Mouse (Mus musculus) colon, adult 2 months (tissue): ENCODE results near the gene Glrp1. TPM values are rescaled to one million over a fixed set of nuclear protein-coding genes. Genes with fewer than 3 reads are reported as not detected.

Experiments used
- polyA plus RNA-seq: library from polyadenylated mRNA; depleted of rRNA; stranded (reverse); fragments of >200 nt; gene quantifications from 2 replicates; pipeline ENCODE4 v1.2.3, GENCODE M21; 2012; rRNA removed

The Glrp1 gene
- not detected in 2 replicates for polyA plus RNA-seq

DNA sequence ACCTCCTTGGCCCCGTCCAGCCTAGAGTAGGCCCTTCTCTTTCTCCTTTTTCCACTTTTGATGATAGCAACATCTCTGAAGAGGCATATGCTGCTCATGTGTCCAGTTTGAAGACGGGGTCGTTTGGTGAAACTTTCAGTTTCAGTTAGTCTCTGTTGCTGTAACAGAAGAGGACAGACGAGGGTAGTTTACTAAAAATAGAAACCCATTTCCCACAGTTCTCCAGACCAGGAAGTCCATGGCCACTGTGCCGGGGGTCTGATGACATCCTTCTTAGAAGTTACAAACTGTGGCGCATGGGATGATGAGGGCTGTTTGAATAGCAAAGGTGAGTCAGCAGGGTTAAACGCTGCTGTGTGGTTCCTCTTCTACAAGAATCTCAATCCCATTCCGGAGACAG, at the start of gene Glrp1:
Gene Glrp1, minus strand, starts transcription at position 278 of the 400 bp plus-strand sequence.

Other genes starting within 250 kb of the Glrp1 start
- gene Hjurp, start 232.4 kb downstream of the Glrp1 start, polyA plus RNA-seq = 34.2 and 59.4 TPM in 2 replicates
- not detected in 2 replicates for gene Trpm8, start 232.4 kb downstream of the Glrp1 start, polyA plus RNA-seq
- gene Spp2, start 103.1 kb downstream of the Glrp1 start, polyA plus RNA-seq = not detected in 2 replicates
- gene Arl4c, start 192.2 kb upstream of the Glrp1 start, polyA plus RNA-seq = 3.6 and 3.7 TPM in 2 replicates